Mouse (Mus musculus) spleen, postnatal 10 days (tissue): ENCODE measurements around the gene Tjp2.

Experiments
- DNase-seq, 2 experiments: peaks; one replicate each; pipeline ENCODE4 v3.0.0; 2021 to 2022; ENCODE audit warnings: low spot score in 2 of 2

Gene Tjp2

GRCm38 (mm10) chr19:24180415-24180814 is 44.4 kb downstream of the Tjp2 start:
- DNase-seq = no peak

DNA sequence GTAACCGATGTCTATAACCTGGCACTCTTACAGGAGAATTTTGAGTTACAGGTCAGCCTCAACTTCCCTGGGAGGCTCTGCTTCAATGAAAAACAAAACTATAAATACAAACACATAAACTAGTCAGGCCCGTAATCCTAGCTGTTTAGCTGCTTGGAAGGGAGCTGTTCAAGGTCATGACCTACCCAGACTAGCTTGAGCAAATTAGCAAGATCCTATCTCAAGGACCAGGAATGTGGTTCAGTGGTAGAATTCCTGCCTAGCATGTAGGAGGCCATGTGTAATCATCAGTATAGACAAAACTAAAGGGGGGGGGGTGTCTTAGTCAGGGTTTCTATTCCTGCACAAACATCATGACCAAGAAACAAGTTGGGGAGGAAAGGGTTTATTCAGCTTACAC is 46.7 kb downstream of the Tjp2 start:
- DNase-seq = no peak

DNA sequence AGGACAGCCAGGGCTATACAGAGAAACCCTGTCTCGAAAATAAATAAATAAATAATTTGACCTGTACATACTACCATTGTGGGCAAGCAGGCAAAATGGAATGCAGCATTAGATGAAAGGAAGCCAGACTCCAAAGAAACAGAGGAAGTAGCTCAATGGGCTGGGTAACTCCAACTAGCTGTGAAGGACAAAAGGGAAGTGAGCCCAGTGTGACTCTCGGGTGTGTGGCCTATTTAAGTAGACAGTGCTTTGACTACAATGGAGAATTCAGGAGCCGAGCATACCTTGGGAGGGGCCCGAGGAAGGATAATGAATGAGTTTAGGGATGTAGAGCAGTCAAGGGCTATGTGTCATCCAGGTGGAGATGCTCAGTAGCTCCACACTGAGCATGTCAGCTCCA is 48.1 kb downstream of the Tjp2 start:
- no peak for DNase-seq

DNA sequence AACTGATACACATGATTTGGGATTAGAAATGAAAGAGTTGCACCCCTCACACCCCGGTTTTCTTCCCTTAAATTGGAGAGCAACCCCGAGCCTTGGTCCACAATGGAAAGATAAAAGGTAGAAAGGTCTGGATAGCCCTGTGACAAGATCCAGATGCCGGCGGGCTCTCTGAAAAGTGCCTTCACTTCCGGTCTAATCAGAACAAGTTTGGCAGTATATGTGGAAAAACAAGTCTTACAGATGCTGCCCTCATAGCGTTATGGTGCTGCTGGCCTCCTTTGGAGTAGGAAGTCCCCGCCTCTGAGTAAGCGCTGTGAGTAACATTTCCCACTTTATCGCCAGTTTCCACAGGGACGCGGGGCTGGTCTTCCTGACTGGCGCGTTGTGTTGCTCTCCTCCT is 49.9 kb downstream of the Tjp2 start:
- peak in 1 of 2 experiments; percentile 14 for DNase-seq

DNA sequence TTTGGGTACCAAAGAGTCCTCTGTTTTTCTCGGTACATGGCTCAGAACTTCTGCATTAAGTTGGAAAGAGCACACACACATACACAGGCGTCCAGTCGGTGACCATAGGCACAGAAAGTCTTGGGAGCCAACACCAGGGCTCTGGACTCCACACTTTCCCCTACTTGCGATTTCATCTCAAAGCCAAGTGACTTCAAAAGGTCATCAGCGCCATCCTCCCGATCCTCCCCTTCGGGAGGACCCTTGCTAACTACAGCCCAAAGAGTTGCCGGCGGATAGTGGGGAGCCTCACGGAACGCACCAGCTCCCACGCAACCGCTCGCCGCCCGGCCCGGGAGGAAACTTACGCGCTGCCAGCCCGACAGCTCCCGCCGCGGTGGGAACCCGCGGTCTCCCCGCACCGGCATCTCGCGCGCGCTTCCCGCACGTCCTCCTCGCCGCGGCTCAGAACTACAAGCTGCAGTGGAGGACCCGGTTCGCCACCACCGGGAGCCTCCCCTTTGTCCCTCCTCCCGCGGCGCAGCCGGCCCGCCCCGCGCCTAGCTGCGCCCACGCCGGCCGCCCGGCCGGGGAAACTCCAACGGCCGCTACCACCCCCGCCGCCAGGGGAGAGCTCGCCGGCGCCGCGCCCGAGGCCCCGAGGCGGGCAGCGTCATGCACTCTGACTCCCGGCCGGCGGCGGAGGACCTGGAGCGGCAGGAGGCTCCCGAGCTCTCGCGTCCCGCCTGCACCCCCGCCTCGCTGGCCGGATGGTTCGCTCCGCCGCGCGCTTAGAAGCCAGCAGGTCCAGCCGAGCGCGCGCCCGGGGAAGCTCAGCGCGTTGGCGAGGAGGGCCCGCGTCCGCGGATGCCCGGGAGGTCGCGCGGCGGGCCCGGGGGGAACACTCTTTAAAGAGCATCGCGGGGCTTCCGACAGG is 51.0 kb downstream of the Tjp2 start:
- DNase-seq = peak; percentile 67 to 82

- no peak for DNase-seq
These were observed 51.8 kb downstream of the Tjp2 start for GRCm38 (mm10) chr19:24173020-24173419.

DNA sequence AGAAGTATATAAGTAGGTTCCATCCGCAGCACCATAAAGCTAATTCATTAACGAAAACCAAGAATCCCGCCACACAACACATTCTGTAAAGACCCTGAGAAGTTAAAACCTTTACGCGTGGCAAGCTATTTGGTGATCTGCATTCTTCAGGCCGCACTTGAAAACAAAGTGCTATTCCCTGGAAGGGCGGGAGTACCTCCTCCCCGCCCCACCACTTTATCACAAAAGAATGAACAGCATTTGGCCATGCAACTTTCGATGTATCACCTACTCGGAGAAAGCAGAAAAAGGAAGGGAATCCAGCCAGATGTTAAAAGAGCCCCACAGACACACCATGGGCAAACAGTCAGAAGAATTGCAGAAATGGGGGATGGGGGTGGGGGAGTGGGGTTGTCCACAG is 56.3 kb downstream of the Tjp2 start:
- DNase-seq = no peak

- peak in 1 of 2 experiments; percentile 53 for DNase-seq
These were observed 58.2 kb downstream of the Tjp2 start for GRCm38 (mm10) chr19:24166516-24167091.

GRCm38 (mm10) chr19:24163974-24164373 is 60.9 kb downstream of the Tjp2 start:
- DNase-seq = no peak

GRCm38 (mm10) chr19:24160460-24160859 is 64.4 kb downstream of the Tjp2 start:
- DNase-seq = no peak

- no peak for DNase-seq
These were observed 65.1 kb downstream of the Tjp2 start for GRCm38 (mm10) chr19:24159751-24160150.

DNA sequence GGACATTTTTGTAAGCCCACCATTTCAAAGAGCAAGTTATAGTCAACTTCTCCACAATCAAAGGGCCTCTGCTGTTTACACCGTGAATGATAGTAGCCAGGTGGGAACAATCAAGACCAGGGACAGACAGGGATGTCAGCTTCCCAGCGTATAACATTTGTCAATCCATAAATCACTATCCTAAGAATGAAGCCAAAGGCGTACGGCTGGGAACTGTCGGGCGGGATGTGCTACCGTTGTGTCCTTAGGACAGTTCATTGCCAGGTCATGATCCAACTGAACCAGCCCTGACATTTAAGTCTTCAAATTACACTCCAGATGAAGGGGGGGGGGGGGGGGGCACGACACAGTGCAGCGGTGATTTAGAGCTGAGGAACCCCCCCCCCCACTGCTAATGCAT is 65.5 kb downstream of the Tjp2 start:
- no peak for DNase-seq

- DNase-seq = no peak
These were observed 68.8 kb downstream of the Tjp2 start for GRCm38 (mm10) chr19:24156067-24156455.

DNA sequence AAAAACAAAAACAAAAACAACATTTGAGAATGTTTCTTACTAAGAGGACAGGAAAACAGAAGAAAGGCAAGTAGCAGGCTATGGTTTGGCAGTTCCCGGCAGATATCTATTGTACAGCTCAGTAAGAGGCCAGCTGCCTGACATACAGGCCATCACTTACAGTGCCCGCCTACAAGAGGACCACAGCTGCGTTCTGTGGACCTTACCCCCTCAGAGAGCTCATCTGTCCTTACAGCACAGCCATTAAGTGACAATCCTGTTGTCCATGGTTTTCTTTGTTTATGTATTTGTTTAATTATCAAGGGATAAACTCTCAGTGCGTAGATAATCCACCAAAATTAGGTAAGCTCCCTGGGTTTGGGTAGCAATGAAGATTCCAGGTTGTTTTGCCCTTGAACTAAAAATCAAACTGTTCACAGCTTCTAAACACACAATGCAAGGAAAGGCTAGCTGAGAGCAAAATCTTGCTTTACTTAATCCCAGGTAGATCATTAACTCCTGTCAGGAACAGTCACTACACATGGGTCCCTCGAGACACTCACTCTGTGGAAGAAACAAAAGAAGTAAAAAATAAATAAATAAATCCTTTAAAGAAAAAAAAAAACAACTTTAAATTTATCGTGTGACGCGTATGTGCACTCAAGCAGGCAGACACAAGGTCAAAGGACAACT is 69.3 kb downstream of the Tjp2 start:
- DNase-seq = no peak

DNA sequence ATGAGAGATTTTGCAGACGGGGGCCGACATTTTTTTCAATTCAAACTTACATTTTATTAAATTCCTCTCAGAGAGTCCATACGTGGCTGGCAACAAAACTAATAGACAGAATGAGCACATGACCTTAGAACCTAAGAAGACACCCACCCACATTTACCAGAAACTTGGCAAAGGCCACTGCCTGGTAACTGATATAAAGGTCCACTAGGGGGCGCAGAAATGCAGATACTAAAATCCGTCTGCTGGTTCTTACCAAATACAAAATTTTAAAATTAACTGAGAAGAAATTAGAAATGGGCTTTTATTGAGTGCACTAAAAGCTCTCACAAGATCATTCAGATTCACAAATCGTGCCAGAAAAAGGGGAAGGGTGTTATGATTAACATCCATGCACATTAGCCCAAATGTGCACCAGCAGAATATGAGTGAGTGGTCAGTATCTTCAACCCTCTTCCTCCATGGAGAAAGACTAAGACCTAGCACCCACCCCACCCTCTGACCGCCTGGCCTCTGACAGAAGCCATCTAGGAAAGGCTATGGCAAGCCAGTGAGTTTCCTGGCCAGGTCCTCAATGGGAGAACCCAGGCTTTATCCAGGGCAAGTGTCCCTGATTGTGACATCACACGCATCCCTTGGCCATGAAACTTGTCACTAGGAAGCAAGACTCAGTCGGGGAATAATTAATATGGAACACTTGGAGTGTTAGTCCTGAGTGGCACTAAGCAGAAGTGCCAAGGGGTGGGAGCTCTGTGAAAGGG is 71.4 kb downstream of the Tjp2 start:
- DNase-seq = peak in 1 of 2 experiments; percentile 50

- no peak for DNase-seq
These were observed 80.8 kb downstream of the Tjp2 start for GRCm38 (mm10) chr19:24144009-24144408.

- no peak for DNase-seq
These were observed 82.2 kb downstream of the Tjp2 start for GRCm38 (mm10) chr19:24142621-24143061.

DNA sequence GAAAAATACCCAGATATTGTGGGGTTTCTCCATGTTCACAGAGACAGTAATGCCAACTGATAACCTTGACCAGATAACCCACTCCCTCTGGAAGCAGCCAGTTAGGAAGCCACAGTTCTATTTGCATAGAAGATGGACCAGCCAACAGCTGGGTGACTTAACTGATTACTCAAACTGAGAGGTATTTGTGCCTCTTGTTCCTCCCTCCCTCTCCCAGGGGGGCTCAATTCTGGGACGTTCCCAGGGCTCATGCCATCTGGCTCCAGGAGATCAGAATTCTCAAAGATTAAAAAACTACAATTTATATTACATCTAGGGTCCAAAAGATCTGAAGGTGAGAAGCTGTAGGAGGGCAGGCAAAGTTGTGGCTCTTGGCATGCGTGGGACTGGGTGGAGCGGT is 84.5 kb downstream of the Tjp2 start:
- no peak for DNase-seq

GRCm38 (mm10) chr19:24137392-24137791 is 87.4 kb downstream of the Tjp2 start:
- DNase-seq = no peak

DNA sequence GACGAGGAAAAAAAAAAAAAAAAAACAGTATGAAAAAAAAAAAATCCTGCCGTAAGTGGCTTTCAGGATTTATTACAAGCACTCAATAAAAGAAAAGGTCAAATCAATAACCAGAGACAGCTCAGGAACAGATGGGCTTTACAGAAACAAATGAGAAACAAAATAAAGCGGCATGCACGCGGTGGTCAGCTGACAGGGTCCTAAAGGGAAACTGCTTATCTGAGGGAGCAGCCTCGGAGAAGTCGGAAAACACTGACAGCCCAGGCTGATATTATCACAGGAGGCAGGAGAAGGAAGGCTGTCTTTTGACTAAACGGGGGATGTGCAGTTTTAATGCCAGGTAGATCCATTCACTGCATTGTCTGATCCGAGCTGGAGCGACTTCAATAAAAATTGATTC is 89.8 kb downstream of the Tjp2 start:
- DNase-seq = no peak

DNA sequence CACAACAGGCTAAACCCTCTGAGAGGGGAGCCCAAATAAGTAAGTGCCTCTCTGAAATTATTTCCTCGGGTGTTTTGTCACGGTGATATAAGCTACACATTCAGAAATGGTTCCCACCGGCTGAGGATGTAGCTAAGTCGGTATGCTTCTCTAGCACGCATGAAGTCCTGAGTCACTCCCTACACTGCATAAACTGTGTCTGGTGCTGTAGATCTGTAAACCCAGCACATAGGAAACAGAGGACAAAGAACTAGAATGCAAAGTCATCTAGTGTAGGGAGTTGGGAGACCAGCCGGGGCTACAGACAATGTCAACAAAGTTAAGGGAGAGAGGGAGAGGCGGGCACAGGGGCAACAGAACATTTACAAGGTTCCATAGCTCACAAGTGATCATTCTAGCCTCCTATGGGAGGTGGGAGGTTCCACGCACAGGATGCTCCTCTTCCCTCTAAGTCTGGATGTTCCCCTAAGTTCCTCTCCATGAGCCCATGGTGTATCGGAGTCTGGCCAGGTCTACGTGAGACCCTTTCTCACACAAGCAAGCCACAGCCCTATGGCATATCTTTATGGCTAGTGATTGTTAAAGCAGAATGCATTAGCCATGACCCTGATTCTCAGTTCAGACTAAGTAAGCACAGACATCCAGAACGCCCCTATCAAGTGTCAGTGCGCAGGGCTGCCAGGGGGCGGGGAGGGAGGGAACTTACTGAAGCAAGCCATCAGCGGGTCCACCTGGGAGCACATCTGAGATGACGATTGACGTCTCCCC is 90.5 kb downstream of the Tjp2 start:
- no peak for DNase-seq
